Mouse (Mus musculus): ENCODE measurements around the gene Prss30.
"Not testable (repeated sequence)": the region's sequence is repeated elsewhere in the genome, so short reads cannot be mapped to it uniquely, and the experiment has no call there.

Gene Prss30

GRCm38 (mm10) chr17:23989802-23990201 lies 9.4 kb upstream of the Prss30 start:
- peak; percentile 35 for DNase-seq (ENCODE audit: low read depth, low spot score)

- no peak for DNase-seq (ENCODE audit: low read depth, low spot score)
Observed at GRCm38 (mm10) chr17:23984989-23985388, 4.6 kb upstream of the Prss30 start.

- no peak for DNase-seq (ENCODE audit: low read depth, low spot score)
Observed at GRCm38 (mm10) chr17:23982912-23983311, 2.5 kb upstream of the Prss30 start.

GRCm38 (mm10) chr17:23979471-23979870 lies 895 bp downstream of the Prss30 start:
- DNase-seq (ENCODE audit: low read depth, low spot score): peak; percentile 34

GRCm38 (mm10) chr17:23976665-23977064 lies 3.7 kb downstream of the Prss30 start:
- no peak for DNase-seq (ENCODE audit: low read depth, low spot score)

GRCm38 (mm10) chr17:23971315-23971714 lies 9.1 kb downstream of the Prss30 start:
- DNase-seq (ENCODE audit: low read depth, low spot score): peak; percentile 25

- DNase-seq (ENCODE audit: low read depth, low spot score): peak; percentile 83
Observed at GRCm38 (mm10) chr17:23969231-23969630, 11.1 kb downstream of the Prss30 start.

- no peak for DNase-seq (ENCODE audit: low read depth, low spot score)
Observed at GRCm38 (mm10) chr17:23968780-23969179, 11.6 kb downstream of the Prss30 start.

- no peak for DNase-seq (ENCODE audit: low read depth, low spot score)
Observed at GRCm38 (mm10) chr17:23966658-23967401, 13.5 kb downstream of the Prss30 start.

GRCm38 (mm10) chr17:23965805-23966425 lies 14.5 kb downstream of the Prss30 start:
- peak; percentile 58 for DNase-seq (ENCODE audit: low read depth, low spot score)

GRCm38 (mm10) chr17:23961573-23962122 lies 18.7 kb downstream of the Prss30 start:
- DNase-seq (ENCODE audit: low read depth, low spot score): no peak

- DNase-seq (ENCODE audit: low read depth, low spot score): peak; percentile 87
Observed at GRCm38 (mm10) chr17:23960084-23960738, 20.2 kb downstream of the Prss30 start.

- no peak for DNase-seq (ENCODE audit: low read depth, low spot score)
Observed at GRCm38 (mm10) chr17:23955174-23955573, 25.2 kb downstream of the Prss30 start, which contains the start of gene Sbpl. Gene Sbpl, minus strand, starts transcription at chr17:23955274.

GRCm38 (mm10) chr17:23950828-23951227 lies 29.5 kb downstream of the Prss30 start:
- not testable (repeated sequence) for DNase-seq (ENCODE audit: low read depth, low spot score)

- DNase-seq (ENCODE audit: low read depth, low spot score): no peak
Observed at GRCm38 (mm10) chr17:23949068-23949467, 31.3 kb downstream of the Prss30 start.

GRCm38 (mm10) chr17:23947486-23947885 lies 32.9 kb downstream of the Prss30 start:
- DNase-seq (ENCODE audit: low read depth, low spot score): peak; percentile 73

- no peak for DNase-seq (ENCODE audit: low read depth, low spot score)
Observed at GRCm38 (mm10) chr17:23941372-23941771, 39.0 kb downstream of the Prss30 start, which contains the start of gene Sbp. Gene Sbp, plus strand, starts transcription at chr17:23941672.

- no peak for DNase-seq (ENCODE audit: low read depth, low spot score)
Observed at GRCm38 (mm10) chr17:23931157-23931556, 49.2 kb downstream of the Prss30 start.

GRCm38 (mm10) chr17:23925090-23925493 lies 55.3 kb downstream of the Prss30 start:
- DNase-seq (ENCODE audit: low read depth, low spot score): peak; percentile 91

GRCm38 (mm10) chr17:23924531-23925007 lies 55.8 kb downstream of the Prss30 start:
- DNase-seq (ENCODE audit: low read depth, low spot score): peak; percentile 96

All from brain, adult 2 months (tissue).